Mouse (Mus musculus) gastrocnemius, postnatal 25 days (tissue): ENCODE data around the gene Mpzl3. TPM values are rescaled to one million over a fixed set of nuclear protein-coding genes. Genes with fewer than 3 reads are reported as not detected.
"Not testable (repeated sequence)": the region's sequence is repeated elsewhere in the genome, so short reads cannot be mapped to it uniquely, and the experiment has no call there.

ENCODE experiments used
- DNase-seq: peaks from one replicate; pipeline ENCODE4 v3.0.0; 2022
- long read RNA-seq, 2 experiments: library from polyadenylated mRNA; stranded (forward); transcript quantifications; one replicate each; pipeline ENCODE4 v2.0.0; 2021
- total RNA-seq, 2 experiments: library from RNA; stranded (reverse); gene quantifications; 1 replicate in 1 of 2; 2 replicates in 1 of 2; pipeline ENCODE4 v1.2.3; 2021

The Mpzl3 gene
- total RNA-seq: 1 to 10 TPM; 1.2 to 1.5 TPM
- long read RNA-seq, experiment 1, partial matches to known transcripts: 0 of 1 reads
- long read RNA-seq, experiment 1, other reads (novel, unspliced or antisense): 1 of 1 reads
- long read RNA-seq, experiment 2: 0 reads

GRCm38 (mm10) chr9:45055082-45055713 lies at the start of gene Mpzl3:
Gene Mpzl3, plus strand, starts transcription at chr9:45055186.
- DNase-seq: peak; percentile 71

GRCm38 (mm10) chr9:45007404-45007803 lies 47.6 kb upstream of the Mpzl3 start:
- DNase-seq: no peak

- no peak for DNase-seq
Observed at GRCm38 (mm10) chr9:45008342-45008741, 46.6 kb upstream of the Mpzl3 start.

- no peak for DNase-seq
Observed at GRCm38 (mm10) chr9:45009180-45010078, 45.6 kb upstream of the Mpzl3 start, which contains the start of gene Cd3e. Gene Cd3e, minus strand, starts transcription at chr9:45009627.

GRCm38 (mm10) chr9:45010461-45010860 lies 44.5 kb upstream of the Mpzl3 start:
- DNase-seq: no peak

- no peak for DNase-seq
Observed at GRCm38 (mm10) chr9:45011291-45011690, 43.7 kb upstream of the Mpzl3 start.

GRCm38 (mm10) chr9:45014879-45015278 lies 40.1 kb upstream of the Mpzl3 start:
- DNase-seq: no peak

- no peak for DNase-seq
Observed at GRCm38 (mm10) chr9:45015841-45016240, 39.1 kb upstream of the Mpzl3 start.

- DNase-seq: no peak
Observed at GRCm38 (mm10) chr9:45018031-45018430, 37.0 kb upstream of the Mpzl3 start.

- DNase-seq: no peak
Observed at GRCm38 (mm10) chr9:45022800-45023199, 32.2 kb upstream of the Mpzl3 start.

GRCm38 (mm10) chr9:45023638-45024037 lies 31.3 kb upstream of the Mpzl3 start:
- DNase-seq: no peak

GRCm38 (mm10) chr9:45024187-45024586 lies 30.8 kb upstream of the Mpzl3 start:
- no peak for DNase-seq

- DNase-seq: no peak
Observed at GRCm38 (mm10) chr9:45027376-45027775, 27.6 kb upstream of the Mpzl3 start.

GRCm38 (mm10) chr9:45030341-45030740 lies 24.6 kb upstream of the Mpzl3 start:
- no peak for DNase-seq

GRCm38 (mm10) chr9:45032261-45032660 lies 22.7 kb upstream of the Mpzl3 start:
- no peak for DNase-seq

- DNase-seq: no peak
Observed at GRCm38 (mm10) chr9:45034526-45034925, 20.5 kb upstream of the Mpzl3 start.

- DNase-seq: not testable (repeated sequence)
Observed at GRCm38 (mm10) chr9:45037803-45038202, 17.2 kb upstream of the Mpzl3 start.

- DNase-seq: no peak
Observed at GRCm38 (mm10) chr9:45039499-45039898, 15.5 kb upstream of the Mpzl3 start, which contains the start of gene Mpzl2. Gene Mpzl2, plus strand, starts transcription at chr9:45039799.

- DNase-seq: no peak
Observed at GRCm38 (mm10) chr9:45040066-45040845, 14.7 kb upstream of the Mpzl3 start.

- DNase-seq: no peak
Observed at GRCm38 (mm10) chr9:45041131-45041838, 13.7 kb upstream of the Mpzl3 start.

GRCm38 (mm10) chr9:45042056-45042720 lies 12.8 kb upstream of the Mpzl3 start:
- no peak for DNase-seq
